Mouse (Mus musculus): Measurements from ENCODE around the gene Schip1.

DNA sequence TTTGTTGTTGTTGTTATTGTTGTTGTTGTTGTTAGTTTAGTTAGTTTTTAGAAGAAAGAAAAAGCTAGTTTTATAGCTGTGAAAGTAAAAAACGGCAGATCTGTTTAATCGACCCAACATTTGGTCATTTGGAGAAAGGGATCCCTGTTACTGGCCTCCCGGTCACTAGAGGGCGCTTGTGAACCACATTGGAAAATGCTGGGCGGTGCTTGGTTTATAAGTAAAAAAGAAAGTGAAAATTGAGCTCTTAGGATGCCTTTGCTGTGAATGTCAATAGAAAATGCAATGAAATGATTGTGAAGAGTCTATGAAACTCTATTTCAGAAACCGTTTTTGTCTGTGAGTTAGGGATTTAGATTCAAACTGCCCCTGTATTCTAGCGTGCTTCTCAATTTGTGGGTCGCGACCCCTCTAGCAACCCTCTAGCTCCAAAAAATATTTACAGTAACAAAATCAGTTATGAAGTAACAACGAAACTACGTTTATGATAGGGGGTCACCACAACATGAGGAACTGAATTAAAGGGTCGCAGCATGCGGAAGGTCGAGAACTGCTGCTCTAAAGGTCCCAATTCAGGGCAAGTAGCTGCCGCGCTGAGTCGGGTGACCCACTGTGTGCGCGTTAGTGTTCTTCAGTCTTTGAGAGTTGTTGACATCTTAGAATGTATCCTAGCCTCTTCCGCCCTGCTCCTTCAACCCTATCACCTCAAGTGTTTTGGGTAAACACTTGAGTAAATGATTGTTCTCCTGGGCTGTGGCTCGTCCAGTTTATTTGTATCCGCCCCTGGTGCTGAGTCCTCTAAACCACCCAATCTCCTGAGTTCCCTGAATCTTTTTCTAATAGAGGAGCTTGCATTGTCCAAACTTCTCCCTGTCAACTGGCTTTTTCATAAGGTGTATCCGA is 8.0 kb upstream of the Schip1 start:
- TF ChIP-seq POLR2A (IDR thresholded peaks at IDR 0.05; ENCODE audit: low read depth, low read length): no peak
- TF ChIP-seq CTCF (conservative IDR thresholded peaks at IDR 0.05; ENCODE audit: insufficient read depth, insufficient read length, low read depth, low read length): peak; percentile 83

Data from kidney, adult 2 months (tissue).